Mouse (Mus musculus): ENCODE measurements around the gene P4ha1.

The P4ha1 gene

DNA sequence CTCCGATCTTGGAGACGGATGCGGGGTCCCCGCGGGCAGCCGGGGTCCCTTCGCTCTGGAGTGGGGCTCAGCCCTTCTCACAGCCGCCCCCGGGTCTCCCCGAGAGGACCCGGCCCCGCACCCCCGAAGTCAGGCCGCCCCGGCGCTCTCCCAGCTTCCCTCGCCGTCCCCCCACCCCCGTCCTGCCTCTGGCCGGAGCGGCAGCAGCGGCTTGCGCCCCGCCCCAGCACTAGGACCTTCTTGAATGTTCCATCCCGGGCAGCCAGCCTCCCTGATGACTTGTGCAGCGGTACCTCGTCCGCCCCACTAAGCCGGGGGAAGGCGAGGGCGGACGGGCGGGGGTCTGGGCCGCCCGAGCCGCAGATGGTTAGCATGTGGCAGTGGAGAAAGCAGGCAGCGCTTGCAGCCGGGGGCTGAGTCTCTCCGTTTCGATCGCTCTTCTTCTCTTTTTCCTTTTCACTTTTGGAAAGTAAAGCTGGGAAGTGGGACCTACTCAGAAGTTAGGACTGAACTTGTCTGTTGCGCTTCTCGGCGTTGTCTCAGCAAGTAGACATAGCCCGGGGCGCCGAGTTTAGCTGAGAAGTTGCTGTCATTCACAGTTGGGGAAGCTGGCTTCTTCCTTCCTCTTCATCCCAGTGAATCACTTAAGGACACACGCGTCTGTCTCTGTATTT lies 529 bp downstream of the P4ha1 start:
- peak; percentile 60 to 66 for DNase-seq (ENCODE audit: low spot score in 2 of 2)

DNA sequence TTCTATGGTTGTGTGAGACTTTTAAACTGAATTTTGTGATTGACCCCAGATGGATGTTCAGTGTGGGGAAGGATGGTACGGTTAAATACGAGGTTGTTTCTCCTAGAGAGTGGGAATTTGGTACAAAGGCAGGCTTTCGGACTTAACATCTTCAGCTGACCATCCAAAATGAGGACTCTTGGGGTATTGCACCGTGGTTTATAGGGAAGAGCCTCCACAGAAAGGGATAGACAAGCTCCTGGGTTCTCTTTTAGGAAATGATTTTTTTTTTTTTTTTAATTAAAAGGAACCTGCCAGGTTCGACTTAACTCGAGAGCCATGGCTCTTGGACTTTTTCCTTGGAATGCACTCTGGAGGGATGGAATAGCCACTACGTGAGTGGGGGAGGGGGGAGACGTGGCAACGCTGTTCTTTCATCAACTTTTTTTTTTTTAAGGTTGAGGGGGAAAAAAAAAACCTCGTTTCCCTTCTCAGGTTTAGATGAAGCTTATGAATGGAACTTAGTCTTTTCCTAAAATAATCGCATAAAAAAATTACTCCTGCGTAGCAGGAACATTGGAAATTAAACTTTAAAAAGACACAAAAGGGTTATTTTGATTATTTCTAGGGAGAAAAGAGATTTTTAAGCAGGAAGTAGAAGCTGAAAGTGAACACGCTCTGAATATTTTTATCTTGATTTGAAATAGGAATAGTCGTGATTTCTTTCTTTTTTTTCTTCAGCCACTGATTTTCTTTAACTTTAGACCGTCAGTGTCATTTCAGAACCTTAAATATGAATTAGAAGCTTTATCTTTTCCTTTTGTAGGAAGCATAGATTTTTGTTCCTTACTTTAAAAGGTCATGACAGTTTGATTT lies 1.4 kb downstream of the P4ha1 start:
- no peak for DNase-seq (ENCODE audit: low spot score in 2 of 2)

DNA sequence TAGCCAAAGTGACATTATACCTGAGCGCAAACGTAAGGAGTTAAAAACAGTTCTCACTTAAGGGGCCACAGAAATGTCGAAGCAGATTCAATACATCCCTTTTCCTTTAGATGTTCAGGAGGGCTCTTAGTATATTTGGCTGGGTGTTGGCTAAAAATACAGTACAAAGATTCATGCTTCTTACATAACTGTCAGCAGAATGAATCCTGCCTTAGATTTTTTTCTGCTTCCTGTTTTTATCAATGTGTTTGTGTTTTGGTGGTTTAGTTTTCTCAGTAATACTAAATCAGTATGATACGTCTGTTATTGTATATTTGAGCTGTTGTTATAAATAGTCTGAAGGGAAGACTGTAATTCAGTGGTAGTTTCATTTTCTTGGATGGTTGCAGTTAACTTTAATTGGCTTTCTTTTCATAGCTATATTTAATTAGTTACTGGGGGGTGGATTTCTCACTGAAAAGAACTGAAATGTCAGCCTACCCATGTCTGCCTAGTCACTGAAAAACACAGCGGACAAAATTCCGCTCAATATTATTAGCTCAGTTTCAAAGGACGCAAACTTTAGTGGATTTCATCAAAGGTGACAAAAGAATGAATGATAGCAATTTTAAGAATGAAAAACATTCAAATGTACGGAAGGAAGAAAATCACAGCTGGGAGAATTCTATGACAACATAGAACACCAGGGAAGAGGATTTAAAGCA lies 3.7 kb downstream of the P4ha1 start:
- no peak for DNase-seq (ENCODE audit: low spot score in 2 of 2)

DNA sequence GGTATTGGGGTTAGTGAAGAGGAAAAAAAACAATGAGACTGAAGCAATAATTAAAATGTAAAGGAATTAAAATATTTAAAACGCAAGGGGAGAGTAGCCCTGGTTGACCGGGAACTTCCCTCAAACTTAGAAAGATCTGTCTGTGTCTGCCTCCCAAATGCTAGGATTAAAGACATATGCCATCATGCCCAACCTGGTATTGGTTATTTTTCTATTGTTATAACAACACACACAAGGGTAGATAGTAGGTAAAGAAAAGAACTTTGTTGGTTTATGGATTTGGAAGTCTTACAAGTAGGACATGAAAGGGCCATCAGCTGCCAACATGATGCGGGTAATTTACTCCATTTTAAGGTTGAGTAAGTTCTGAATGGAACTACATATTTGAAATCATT lies 4.2 kb downstream of the P4ha1 start:
- no peak for DNase-seq (ENCODE audit: low spot score in 2 of 2)

DNA sequence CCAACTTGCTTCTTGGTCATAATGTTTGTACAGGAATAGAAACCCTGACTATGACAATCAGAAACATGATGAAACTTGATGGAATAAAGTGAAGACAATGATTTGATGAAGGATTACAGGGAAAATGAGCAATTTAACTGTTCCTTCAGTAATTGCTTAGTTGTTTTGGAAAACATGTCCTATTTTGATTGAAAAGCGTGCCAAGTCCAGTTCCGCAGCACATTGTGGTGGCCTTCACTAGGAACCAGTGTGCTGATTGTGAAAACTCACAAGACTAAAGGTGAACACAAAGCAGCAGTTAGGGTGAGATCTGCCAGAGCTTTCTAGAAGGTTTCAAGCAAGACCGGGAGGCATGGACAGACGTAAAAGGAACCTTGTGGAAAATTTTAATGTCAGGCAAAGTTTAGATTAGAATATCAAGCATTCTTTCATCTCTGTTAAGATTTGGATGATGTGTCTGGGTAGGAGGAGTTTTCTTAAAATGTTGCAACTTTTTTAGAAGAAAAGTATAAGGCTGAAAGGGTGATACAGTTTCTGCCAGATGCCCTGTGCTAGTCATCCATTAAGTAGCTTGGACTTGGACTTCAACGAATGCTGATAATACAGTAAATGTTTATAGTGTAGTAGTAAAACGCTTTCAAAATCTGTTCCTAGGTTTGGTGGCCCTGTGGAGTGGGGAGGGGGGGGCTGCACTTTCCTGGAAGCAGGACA lies 8.6 kb downstream of the P4ha1 start:
- no peak for DNase-seq (ENCODE audit: low spot score in 2 of 2)

DNA sequence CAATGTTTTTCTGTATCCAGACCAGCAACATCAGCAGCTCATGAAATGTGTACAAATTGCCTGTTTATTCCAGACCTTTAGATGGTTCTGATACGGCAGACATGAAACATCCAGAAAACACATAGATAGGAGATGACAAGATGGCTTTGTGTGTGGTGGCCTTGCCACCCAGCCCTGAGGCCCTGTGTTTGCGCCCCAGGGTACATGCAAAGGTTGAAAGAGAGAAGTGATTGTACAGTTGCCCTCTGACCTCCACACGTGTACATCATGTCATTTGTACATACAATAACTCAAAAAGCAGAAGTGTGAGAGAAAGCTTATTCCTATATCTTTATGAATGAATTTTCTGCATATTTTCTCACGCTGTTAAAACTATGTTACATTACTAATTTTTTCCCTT lies 10.3 kb downstream of the P4ha1 start:
- DNase-seq (ENCODE audit: low spot score in 2 of 2): no peak

DNA sequence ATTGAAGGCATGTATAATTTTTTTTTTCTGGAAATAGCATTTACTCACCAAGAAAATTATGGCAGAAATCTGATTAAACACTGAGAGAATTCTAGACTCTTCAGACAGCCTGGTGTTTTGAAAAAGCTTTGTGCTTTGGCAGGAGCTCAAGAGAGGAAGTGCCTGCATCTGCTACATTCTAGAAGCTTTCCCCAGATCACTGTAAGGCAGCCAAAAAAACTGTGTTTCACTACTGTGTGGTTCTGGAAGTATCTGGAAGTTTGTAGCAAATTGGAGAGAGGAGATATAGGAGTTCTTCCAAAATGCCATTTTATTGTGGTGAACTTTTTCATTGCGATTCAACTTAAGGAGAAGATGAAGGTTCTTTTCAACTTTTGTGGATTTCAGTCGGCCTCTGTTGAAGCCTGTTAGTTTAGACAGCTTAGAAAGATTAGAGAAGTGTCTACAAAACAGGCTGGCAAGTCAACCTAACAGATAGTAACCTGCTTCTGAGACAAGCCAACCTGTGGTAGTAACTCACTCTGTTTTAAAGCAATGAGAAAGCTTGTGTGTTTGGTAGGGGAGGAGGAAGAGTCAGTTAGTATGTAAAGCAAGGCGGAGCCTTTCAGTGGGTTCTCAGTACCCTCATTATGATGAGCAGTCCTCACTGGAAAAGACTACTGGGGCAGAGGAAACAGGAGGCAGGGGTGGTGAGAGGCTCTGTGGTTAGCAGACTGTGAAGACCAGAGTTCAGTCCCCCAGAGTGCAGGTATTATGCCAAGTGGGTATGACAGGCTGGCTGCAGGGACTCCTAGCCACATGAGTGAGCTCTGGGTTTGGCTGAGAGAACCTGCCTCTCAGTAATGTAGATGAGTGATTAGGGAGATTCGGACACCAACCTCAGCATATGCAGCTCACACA lies 12.1 kb downstream of the P4ha1 start:
- peak; percentile 58 to 68 for DNase-seq (ENCODE audit: low spot score in 2 of 2)

DNA sequence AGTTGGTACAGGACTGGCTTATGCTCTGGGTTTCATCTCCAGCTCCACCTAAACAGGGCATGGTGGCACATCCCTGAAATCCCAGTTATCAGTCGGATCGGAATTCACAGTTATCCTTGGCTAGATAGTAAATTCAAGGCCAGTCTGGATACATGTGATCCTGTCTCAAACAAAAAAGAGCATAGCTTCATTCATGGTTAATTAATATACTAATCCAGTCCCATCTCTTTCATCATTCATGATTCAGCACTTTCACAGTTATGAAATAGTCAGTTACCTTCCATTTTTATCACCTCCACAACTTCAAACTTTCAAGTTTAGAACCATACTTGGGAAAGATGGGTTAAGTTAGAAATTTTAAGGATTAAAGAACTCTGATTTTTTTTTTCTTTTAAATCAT lies 13.0 kb downstream of the P4ha1 start:
- no peak for DNase-seq (ENCODE audit: low spot score in 2 of 2)

DNA sequence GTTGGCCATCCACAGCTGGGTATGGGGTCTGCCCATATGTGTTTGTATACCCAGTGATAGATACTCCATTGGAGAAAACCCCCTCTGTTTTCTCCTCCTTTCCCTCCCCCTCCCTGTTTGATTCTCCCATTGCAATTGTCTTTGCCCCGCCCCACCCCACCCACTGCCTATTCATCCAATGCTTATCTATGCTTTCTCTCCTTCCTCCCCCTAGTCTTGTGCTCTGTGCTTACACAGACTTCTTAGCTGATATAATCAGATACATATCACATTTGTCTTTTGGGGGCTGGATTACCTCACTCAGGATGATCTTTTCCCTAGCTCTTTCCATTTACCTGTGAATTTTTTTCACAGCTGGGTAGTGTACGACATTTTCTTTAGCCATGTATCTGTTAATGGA lies 23.5 kb downstream of the P4ha1 start:
- no peak for DNase-seq (ENCODE audit: low spot score in 2 of 2)

DNA sequence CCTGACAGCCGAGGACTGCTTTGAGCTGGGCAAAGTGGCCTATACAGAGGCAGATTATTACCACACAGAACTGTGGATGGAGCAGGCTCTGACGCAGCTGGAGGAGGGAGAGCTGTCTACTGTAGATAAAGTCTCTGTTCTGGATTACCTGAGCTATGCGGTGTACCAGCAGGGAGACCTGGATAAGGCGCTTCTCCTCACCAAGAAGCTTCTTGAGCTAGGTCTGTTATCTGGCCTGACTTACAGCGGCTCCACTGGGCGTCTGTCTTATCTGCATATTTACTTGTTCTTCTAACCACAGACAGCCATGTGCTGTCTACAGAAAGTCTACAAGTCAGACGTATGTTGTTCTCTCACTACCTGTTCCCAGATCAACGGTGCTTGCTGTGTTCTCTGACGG lies 25.1 kb downstream of the P4ha1 start:
- no peak for DNase-seq (ENCODE audit: low spot score in 2 of 2)

DNA sequence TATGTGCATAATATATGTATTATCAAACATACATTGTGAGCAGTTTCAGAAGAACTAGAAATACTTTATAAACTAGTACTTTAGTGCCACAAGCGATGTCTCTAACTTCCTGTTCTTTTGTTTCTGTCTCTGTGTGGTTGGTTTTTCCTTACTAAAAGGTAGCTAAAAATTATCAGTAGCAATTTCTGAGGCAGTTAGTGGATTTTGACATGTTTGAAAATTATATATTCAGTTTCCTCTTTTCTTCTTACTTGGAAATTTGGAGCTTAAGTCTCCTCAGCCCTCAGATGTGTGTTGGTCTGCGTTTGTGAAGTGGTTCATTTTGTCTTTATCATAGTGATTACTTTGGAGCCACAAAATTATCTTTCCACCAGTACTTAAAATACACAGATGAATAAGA lies 26.4 kb downstream of the P4ha1 start:
- DNase-seq (ENCODE audit: low spot score in 2 of 2): no peak

DNA sequence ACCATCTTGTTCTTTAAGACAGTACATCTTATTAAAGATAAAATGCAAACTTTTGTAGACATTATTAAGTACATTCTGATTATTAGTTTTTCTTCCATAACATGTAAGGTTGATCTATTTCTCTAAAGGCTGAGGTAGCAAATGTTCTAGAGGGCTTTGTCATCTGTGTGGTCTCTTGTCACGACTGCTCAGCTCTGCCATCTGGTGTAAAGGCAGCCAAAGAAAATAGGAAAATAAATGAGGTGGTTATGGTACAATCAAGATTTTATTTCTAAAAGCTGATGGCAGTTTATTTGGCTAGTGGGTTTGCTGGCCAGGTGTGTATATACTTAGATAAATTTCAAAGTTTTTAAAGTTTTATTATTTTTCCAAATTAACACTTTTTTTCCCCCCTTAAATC lies 30.0 kb downstream of the P4ha1 start:
- DNase-seq (ENCODE audit: low spot score in 2 of 2): no peak

DNA sequence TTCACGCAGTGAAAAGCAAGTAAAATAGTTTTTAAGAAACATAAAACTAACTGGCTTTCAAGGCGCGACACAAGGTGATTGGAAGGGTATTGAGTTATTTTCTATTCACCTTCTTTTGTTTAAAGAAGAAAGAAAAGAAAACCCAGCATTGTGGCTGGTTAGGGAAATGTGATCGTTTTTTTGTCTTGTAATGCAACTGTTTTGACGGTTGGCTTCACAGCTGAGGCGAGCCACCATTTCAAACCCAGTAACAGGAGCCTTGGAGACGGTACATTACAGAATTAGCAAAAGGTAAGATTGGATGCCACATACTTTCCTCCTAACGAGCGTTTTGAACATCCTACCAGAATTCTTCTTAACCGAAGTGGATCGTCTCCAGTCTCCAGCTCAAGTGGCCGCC lies 31.0 kb downstream of the P4ha1 start:
- no peak for DNase-seq (ENCODE audit: low spot score in 2 of 2)

DNA sequence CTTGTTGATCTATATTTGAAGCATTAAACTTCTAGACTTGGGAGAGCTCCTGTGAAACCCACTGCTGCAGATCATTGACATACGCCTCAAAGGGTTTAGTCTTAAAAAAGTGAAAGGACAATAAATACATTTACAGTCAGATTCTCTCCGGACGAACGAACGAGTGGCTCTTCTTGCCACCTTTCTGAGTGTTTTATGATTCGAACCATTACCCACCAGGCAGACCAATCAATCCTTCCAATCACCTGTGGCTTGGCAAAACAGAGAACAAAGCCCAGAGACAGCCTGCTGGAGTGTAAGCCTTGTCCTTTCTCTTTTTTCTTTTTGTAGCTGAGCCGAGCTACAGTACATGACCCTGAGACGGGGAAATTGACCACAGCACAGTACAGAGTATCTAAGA lies 31.9 kb downstream of the P4ha1 start:
- no peak for DNase-seq (ENCODE audit: low spot score in 2 of 2)

DNA sequence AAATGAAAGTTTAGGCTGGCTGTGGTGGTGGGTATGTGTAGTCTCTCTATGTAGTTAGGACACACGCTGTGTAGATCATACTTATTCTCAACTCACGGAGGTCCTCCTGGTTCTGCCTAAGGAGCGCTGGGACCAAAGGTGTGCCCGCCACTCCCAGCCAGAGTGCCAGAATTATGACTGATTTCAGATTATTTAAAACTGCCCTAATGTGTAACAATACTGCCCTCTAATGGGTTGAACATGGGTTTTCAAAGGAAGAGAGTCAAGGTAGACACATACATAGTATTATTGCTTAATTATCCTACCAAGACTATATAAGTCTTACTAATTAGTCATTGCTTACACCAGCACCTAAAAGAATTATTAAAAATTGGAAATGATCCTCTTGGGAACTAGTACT lies 35.6 kb downstream of the P4ha1 start:
- DNase-seq (ENCODE audit: low spot score in 2 of 2): no peak

DNA sequence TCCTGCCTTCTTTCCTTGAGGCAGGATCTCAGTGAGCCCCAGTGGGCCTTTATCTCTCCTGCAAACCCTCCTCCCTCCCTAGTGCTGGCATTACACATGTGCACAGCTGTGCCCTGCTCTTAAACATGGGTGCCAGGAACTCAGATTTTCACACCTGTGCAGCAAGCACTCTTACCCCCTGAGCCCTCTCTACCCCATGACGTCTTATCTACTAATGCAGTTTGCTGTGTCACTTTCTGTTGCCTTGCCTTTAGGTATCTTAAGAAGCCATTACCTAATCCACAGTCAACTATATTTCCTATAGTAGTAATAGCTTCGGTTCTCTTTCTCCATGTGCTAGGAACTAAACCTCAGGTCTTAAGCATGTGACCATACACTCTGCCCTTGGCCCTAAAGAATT lies 40.1 kb downstream of the P4ha1 start:
- no peak for DNase-seq (ENCODE audit: low spot score in 2 of 2)

DNA sequence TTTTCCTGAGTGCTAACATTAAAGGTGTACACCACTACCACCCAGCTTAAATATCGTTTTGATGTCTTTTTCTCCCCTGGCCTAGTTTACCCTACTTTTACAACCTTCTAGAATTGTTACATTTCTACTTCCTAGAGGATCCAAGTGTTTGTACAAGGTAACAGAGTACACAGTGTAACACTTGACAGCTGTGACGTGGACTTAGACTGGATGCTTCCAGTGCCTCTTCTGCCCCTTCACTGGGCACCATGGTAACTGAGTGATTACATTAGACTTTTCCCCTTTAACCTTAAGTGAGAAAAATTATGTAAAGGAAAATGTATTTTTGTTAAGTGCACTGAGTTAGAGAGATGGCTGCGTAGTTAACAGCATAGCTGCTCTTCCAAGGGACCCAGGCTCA lies 41.5 kb downstream of the P4ha1 start:
- no peak for DNase-seq (ENCODE audit: low spot score in 2 of 2)

DNA sequence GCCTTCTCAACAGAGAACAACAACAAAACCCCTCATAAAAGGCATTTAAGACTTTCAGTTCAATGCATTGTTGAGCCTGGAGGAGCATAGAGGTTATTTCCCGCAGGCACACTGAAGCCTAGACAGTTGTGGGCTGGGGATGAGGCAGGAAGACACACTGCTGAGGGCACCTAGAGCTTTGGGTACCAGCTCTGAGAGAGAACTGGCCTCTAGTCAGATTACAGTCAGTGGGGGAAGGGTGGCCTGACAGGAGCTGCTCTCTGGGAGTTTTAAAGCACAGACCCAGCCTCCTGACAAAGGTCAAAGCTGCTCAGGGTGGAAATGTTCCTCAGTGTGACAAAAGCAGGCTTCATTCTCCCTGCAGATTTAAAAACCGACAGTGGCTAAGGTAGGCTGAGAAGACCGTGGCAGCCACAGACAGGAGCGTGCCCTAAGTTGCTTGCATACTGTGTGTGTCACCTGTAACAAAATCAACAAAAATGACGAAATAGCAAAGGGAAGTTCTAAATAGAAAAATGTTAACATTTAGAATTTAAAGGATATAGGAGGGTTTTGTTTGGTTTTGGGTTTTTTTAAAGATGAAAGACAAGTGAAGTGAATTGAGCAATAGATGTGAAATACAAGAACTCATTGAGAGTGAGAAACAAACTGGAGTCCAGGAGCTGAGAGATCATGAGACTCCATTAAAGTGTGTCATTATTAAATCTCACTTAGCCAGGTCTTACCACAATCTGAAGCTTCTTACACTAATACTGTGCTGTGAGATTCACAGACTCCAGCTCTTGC lies 42.9 kb downstream of the P4ha1 start:
- DNase-seq (ENCODE audit: low spot score in 2 of 2): no peak

DNA sequence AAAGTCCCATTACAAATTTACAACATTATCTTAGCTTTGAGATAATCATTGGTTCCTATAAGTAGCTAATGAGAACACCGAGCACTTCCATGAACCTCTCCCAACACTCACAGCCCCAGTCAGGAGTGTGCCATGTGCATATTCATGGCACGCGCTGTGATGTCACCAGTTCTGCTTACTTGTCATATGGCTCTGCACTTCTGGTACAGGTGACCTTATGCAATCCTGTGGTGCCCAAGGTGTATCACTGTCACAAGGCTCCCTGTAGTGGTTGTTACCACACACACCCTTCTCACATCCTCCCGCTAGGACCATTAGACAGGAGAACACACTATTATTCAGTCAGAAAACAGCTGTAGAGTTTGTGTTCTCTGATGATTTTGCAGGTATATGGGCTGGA lies 43.6 kb downstream of the P4ha1 start:
- DNase-seq (ENCODE audit: low spot score in 2 of 2): no peak

DNA sequence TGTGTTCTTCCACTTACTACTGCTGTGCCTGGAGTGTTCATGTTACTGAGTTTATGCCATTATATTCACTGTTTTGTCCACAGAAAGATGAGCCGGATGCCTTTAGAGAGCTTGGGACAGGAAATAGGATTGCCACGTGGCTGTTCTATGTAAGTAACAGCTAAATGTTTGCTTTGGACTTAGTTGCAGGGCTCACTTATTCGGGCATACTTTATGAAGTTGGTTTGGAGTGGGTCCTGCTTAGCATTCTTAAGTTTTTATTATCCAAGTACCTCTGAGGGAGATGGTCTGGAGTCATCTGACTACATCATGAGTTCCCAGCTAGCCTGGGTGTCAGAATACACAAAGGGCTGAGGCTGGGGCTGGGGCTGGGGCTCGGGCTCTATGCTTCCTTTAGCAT lies 44.1 kb downstream of the P4ha1 start:
- DNase-seq (ENCODE audit: low spot score in 2 of 2): no peak
